Mouse (Mus musculus): ENCODE data around the gene Slfn2. TPM values are rescaled to one million over a fixed set of nuclear protein-coding genes. Genes with fewer than 3 reads are reported as not detected.

The Slfn2 gene
- polyA plus RNA-seq, 1 experiment from 2014 or later, result 1.3 TPM

- Histone ChIP-seq H3K4me2 (ENCODE audit: low read length) (no peak overlapping the region), H3K4me1 (ENCODE audit: control insufficient read depth, insufficient read depth, low read depth, low read length) (no peaks in the 10 kb centered on the region), H3K9me3 (ENCODE audit: control insufficient read depth, low read length) (no peaks in the 10 kb centered on the region), H3K27me3 (replicated peaks; ENCODE audit: control insufficient read depth, insufficient read depth, low read length) (0 out of 2 replicates have a peak, but pooled peaks cover 2% of the 10 kb centered on the region), H3K27ac (ENCODE audit: low read depth, low read length) (no peak overlapping the region), H3K9ac (ENCODE audit: low read depth, low read length) (no peak overlapping the region), H3K36me3 (ENCODE audit: control insufficient read depth, insufficient read depth, low read length) (no peaks in the 10 kb centered on the region), H3K4me3 (ENCODE audit: low read length) (no peak overlapping the region)
- WGBS, result 87% methylated on average over 4 of the region's 4 CpGs
- no peak for ATAC-seq
These were observed 21.0 kb upstream of the Slfn2 start for GRCm38 (mm10) chr11:83043891-83044290.

DNA sequence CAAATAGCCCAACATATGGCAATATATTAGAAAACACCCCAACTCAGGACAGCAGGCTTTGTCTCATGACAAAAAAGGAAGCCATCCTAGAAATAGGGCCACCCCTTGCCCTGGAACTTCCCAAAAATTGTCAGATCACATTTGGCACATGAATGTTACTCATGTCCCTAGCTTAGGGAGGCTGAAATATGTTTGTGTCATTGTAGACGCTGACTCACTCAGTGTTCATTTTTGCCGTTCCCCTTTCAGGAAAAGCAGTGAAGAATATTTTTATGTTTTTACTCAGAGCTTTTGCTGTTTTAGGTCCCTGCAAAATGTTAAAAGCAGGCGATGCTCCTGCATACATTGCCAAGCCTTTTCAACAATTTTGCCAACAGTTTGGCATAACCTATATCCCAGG is 19.3 kb upstream of the Slfn2 start:
- 90% methylated on average over 3 of the region's 3 CpGs for WGBS

DNA sequence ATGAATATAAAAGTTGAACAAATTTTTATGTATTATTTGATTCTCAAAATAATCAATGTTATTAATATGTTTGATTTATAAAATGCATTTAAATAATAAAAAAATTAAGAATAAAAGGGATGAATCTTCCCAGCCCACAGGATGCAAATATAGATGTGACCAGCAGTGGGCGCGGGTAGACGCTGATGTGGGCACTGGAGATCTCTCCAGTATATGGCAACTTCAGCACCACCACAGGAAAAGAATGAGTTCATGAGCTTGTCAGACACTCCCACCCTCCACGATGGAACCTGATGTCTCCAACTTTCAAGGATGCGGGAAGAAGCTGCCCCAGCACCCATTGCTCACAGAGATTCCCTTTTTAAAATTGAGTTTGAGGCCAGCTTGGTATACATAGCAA is 7.0 kb upstream of the Slfn2 start:
- 6% methylated on average over 5 of the region's 5 CpGs for WGBS
- H3K4me2 ChIP-seq (ENCODE audit: low read length), result no peak overlapping the region
- no peak overlapping the region for H3K27ac ChIP-seq (ENCODE audit: low read depth, low read length)
- H3K36me3 ChIP-seq (ENCODE audit: control insufficient read depth, insufficient read depth, low read length), result no peaks in the 10 kb centered on the region
- H3K4me1 ChIP-seq (ENCODE audit: control insufficient read depth, insufficient read depth, low read depth, low read length), result no peaks in the 10 kb centered on the region
- ATAC-seq, result no peak
- H3K4me3 ChIP-seq (ENCODE audit: low read length), result no peak overlapping the region
- no peak overlapping the region for H3K9ac ChIP-seq (ENCODE audit: low read depth, low read length)
- no peaks in the 10 kb centered on the region for H3K27me3 ChIP-seq (replicated peaks; ENCODE audit: control insufficient read depth, insufficient read depth, low read length)
- H3K9me3 ChIP-seq (ENCODE audit: control insufficient read depth, low read length), result no peaks in the 10 kb centered on the region

More for the DNA sequence above, 19.3 kb upstream of the Slfn2 start:
- H3K4me1 ChIP-seq (ENCODE audit: control insufficient read depth, insufficient read depth, low read depth, low read length), result no peaks in the 10 kb centered on the region
- no peak overlapping the region for H3K27ac ChIP-seq (ENCODE audit: low read depth, low read length)
- no peak for ATAC-seq
- H3K36me3 ChIP-seq (ENCODE audit: control insufficient read depth, insufficient read depth, low read length), result no peaks in the 10 kb centered on the region
- H3K9me3 ChIP-seq (ENCODE audit: control insufficient read depth, low read length), result no peaks in the 10 kb centered on the region
- no peak overlapping the region for H3K4me2 ChIP-seq (ENCODE audit: low read length)
- H3K4me3 ChIP-seq (ENCODE audit: low read length), result no peak overlapping the region
- no peaks in the 10 kb centered on the region for H3K27me3 ChIP-seq (replicated peaks; ENCODE audit: control insufficient read depth, insufficient read depth, low read length)
- H3K9ac ChIP-seq (ENCODE audit: low read depth, low read length), result no peak overlapping the region

DNA sequence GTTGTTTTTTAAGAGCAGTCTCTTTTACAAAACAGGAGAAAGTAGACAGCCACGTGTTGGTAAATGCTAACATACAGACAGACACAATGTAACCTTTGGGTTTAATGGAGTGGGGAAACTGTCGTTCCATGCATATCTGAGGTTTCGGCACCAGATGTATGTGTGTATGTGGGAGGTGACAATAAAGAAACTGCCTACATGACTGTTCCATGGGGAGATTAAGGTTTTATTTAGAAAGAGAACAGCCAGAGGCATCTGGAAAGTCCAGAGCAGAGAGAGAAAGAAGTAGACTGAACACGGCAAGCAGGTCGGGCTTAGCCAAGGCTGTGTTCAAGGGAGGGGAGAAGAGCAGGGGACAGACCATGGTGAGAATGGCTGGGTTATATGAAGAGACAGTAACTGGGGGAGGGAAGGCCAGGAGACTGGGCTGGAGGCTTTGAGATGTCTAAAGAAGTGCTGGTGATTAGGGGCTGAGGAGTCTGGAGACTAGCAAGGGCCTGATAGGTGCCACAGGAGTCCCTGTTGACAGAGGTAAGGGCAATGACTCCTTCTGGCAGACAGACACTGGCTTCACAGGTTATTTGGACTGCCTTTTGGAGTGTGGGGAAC is 4.4 kb upstream of the Slfn2 start:
- 80% methylated on average over 5 of the region's 5 CpGs for WGBS
- H3K4me1 ChIP-seq (ENCODE audit: control insufficient read depth, insufficient read depth, low read depth, low read length), result no peaks in the 10 kb centered on the region

DNA sequence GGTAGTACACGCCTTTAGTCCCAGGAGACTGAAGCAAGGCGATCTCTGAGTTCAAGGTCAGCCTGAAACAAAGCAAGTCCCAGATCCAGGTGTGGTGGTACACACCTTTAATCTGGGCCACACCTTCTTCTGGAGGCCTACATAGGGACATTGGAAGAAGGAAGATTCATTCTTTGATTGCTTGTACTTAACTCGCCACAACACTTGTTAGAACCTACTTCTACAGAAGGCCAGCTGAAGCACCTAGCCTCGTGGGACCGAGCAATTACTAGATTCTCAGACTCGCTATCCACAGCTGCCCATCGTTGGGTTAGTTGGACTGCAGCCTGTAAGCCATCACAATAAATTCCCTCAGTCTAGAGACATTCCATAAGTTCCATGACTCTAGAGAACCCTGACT is 3.1 kb upstream of the Slfn2 start:
- Histone ChIP-seq H3K4me2 (ENCODE audit: low read length) (no peak overlapping the region), H3K9me3 (ENCODE audit: control insufficient read depth, low read length) (no peaks in the 10 kb centered on the region), H3K27me3 (replicated peaks; ENCODE audit: control insufficient read depth, insufficient read depth, low read length) (no peaks in the 10 kb centered on the region), H3K36me3 (ENCODE audit: control insufficient read depth, insufficient read depth, low read length) (no peaks in the 10 kb centered on the region), H3K27ac (ENCODE audit: low read depth, low read length) (no peak overlapping the region), H3K4me1 (ENCODE audit: control insufficient read depth, insufficient read depth, low read depth, low read length) (no peaks in the 10 kb centered on the region), H3K9ac (ENCODE audit: low read depth, low read length) (no peak overlapping the region), H3K4me3 (ENCODE audit: low read length) (no peak overlapping the region)
- ATAC-seq, result no peak
- WGBS, result 89% methylated on average over 7 of the region's 7 CpGs

More for the DNA sequence above, 4.4 kb upstream of the Slfn2 start:
- Histone ChIP-seq H3K9me3 (ENCODE audit: control insufficient read depth, low read length) (no peaks in the 10 kb centered on the region), H3K27ac (ENCODE audit: low read depth, low read length) (no peak overlapping the region), H3K4me3 (ENCODE audit: low read length) (no peak overlapping the region), H3K9ac (ENCODE audit: low read depth, low read length) (no peak overlapping the region), H3K27me3 (replicated peaks; ENCODE audit: control insufficient read depth, insufficient read depth, low read length) (no peaks in the 10 kb centered on the region), H3K36me3 (ENCODE audit: control insufficient read depth, insufficient read depth, low read length) (no peaks in the 10 kb centered on the region), H3K4me2 (ENCODE audit: low read length) (no peak overlapping the region)
- no peak for ATAC-seq

DNA sequence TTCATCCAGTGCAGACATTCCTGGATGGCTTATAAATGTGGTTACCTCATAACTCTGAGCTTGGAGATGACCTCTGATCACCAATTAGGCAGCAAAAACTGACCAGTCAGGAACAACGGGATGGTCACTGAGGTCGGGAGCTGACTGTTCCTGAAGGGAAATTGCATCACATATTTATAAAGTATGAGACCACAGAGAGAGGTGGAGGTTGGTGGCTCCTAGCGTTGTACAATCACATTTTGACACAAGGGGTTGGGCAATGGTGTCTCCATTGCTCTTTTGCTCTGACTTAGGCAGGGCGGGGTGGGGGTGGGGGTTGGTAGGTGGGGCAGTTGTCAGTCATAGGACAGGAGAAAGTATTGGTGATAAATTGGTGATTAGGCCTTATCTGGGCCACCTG is 1.8 kb upstream of the Slfn2 start:
- ATAC-seq, result no peak
- WGBS, result 89% methylated on average over 4 of the region's 4 CpGs

GRCm38 (mm10) chr11:83063941-83064349 is 967 bp upstream of the Slfn2 start:
- Histone ChIP-seq H3K4me2 (ENCODE audit: low read length) (no peak overlapping the region), H3K27ac (ENCODE audit: low read depth, low read length) (no peak overlapping the region), H3K4me3 (ENCODE audit: low read length) (no peak overlapping the region), H3K27me3 (replicated peaks; ENCODE audit: control insufficient read depth, insufficient read depth, low read length) (no peaks in the 10 kb centered on the region), H3K9me3 (ENCODE audit: control insufficient read depth, low read length) (no peaks in the 10 kb centered on the region), H3K9ac (ENCODE audit: low read depth, low read length) (no peak overlapping the region), H3K36me3 (ENCODE audit: control insufficient read depth, insufficient read depth, low read length) (no peaks in the 10 kb centered on the region), H3K4me1 (ENCODE audit: control insufficient read depth, insufficient read depth, low read depth, low read length) (no peaks in the 10 kb centered on the region)
- ATAC-seq, result no peak
- WGBS, result 75% methylated on average over 3 of the region's 3 CpGs

More for the DNA sequence above, 1.8 kb upstream of the Slfn2 start:
- Histone ChIP-seq H3K27me3 (replicated peaks; ENCODE audit: control insufficient read depth, insufficient read depth, low read length) (no peaks in the 10 kb centered on the region), H3K9ac (ENCODE audit: low read depth, low read length) (no peak overlapping the region), H3K9me3 (ENCODE audit: control insufficient read depth, low read length) (no peaks in the 10 kb centered on the region), H3K4me3 (ENCODE audit: low read length) (no peak overlapping the region), H3K27ac (ENCODE audit: low read depth, low read length) (no peak overlapping the region), H3K4me1 (ENCODE audit: control insufficient read depth, insufficient read depth, low read depth, low read length) (no peaks in the 10 kb centered on the region), H3K36me3 (ENCODE audit: control insufficient read depth, insufficient read depth, low read length) (no peaks in the 10 kb centered on the region), H3K4me2 (ENCODE audit: low read length) (no peak overlapping the region)

DNA sequence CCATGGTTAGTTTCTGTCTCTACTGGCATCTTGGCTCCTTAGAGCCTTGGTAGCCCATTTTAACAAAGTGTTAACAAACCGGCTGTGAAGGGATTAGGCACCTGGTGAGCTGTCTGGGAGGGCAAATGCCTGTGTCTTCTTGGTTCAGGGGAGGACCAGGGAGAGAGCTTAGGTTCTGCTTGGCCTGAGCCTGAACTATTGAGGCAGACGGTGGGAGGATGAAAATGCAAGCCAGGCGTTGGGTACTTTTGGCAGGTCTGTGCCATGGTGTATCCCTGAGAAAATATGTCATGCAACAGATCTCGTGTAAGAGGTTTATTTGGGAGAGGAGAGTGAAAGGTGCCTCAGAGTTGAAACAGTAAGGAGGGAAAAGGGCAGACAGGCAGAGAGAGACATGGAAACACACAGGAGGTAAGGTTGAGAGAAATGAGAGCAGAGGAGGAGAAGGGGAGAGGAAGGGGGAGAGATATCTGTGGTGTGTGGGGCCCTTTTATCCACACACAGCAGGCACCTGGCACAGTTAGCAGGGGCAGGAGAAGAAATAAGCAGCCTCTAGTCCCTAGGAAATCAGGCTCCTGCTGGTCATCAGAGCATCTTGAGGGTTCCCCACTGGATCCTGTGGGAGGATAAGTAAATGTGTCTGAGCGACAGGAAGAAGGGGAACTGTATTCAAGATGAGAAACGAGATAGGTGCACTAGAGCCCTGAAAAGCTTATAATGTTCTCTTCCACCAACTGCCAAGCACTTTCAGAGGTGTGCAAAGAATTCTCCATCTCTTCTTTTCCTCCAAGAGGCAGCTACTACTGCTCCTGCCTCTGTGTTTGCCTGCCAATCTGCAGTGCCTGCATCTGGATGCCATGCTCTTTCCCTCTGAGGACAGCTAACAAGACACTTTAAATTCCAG is 781 bp downstream of the Slfn2 start:
- Histone ChIP-seq H3K27ac (ENCODE audit: low read depth, low read length) (no peak overlapping the region), H3K27me3 (replicated peaks; ENCODE audit: control insufficient read depth, insufficient read depth, low read length) (no peaks in the 10 kb centered on the region), H3K4me3 (ENCODE audit: low read length) (no peak overlapping the region), H3K36me3 (ENCODE audit: control insufficient read depth, insufficient read depth, low read length) (no peaks in the 10 kb centered on the region), H3K4me1 (ENCODE audit: control insufficient read depth, insufficient read depth, low read depth, low read length) (no peaks in the 10 kb centered on the region), H3K9me3 (ENCODE audit: control insufficient read depth, low read length) (no peaks in the 10 kb centered on the region), H3K9ac (ENCODE audit: low read depth, low read length) (no peak overlapping the region), H3K4me2 (ENCODE audit: low read length) (no peak overlapping the region)
- WGBS, result 30% methylated on average over 6 of the region's 6 CpGs
- ATAC-seq, result no peak

DNA sequence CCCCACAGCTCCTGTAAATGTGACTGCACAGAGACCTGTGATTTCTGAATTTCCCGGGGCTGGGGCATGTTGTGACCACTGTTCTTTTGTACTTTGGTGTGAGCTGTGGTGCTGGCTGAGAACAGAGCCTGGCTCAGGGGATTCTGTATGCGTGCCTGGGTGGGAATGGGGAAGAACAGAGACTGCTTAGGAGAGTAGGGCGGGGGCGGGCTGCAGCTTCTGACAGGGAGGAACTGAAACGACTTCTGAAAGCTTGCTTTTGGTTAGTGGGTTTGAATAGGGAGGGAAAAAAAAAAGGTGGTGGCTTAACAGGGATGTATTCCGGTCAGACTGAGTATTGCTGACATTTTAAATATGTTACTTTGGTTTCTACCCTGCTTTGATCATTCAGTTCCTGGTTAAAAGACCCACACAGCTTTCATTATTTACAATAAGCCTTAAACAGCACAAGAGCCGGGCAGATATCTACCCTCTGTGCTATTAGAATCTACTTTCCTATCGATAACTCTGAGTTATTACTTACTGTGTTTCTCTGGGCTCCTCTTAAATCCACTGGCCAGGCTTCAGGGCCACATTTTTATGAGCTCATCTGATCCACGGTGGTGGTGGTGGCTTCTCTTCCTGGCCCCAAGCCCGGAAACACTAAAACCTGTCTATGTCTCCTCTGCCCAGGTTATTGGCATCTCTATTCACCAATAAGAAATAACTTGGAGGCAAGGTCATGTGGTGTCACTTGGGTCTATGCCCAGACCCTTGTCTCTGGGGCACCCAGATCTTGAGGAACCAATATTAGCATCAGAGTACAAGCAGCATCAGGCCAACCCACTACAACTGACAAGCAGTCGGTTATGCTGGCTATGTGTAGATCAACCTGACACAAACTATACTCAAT is 2.0 kb downstream of the Slfn2 start:
- H3K4me2 ChIP-seq (ENCODE audit: low read length), result no peak overlapping the region
- no peaks in the 10 kb centered on the region for H3K9me3 ChIP-seq (ENCODE audit: control insufficient read depth, low read length)
- ATAC-seq, result no peak
- H3K4me3 ChIP-seq (ENCODE audit: low read length), result no peak overlapping the region
- no peak overlapping the region for H3K9ac ChIP-seq (ENCODE audit: low read depth, low read length)
- WGBS, result 40% methylated on average over 11 of the region's 11 CpGs
- no peaks in the 10 kb centered on the region for H3K27me3 ChIP-seq (replicated peaks; ENCODE audit: control insufficient read depth, insufficient read depth, low read length)
- H3K36me3 ChIP-seq (ENCODE audit: control insufficient read depth, insufficient read depth, low read length), result no peaks in the 10 kb centered on the region
- no peaks in the 10 kb centered on the region for H3K4me1 ChIP-seq (ENCODE audit: control insufficient read depth, insufficient read depth, low read depth, low read length)
- H3K27ac ChIP-seq (ENCODE audit: low read depth, low read length), result no peak overlapping the region

Data from hindbrain, embryonic 16.5 days (tissue).